Mouse (Mus musculus): ENCODE measurements around the gene Tbx10.

DNA sequence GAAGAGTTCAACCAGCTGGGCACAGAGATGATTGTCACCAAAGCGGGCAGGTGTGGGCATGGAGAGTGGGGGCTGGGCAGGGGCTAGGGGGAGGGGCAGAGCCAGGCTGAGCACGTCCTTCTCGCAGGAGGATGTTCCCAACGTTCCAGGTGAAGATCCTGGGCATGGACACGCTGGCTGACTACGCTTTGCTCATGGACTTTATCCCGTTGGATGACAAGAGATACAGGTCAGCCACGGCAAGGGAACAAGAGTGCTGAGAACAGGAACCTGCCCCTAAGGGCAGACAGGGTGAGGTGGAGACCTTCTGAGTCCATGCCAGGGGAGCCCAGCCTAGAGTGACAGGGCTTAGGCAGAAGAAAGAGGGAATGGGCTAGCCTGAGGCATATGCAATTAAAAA is 4.2 kb downstream of the Tbx10 start:
- no peak for TF ChIP-seq CTCF (IDR thresholded peaks at IDR 0.05 in 2 of 3, conservative IDR thresholded peaks at IDR 0.05 in 1 of 3; ENCODE audit: control insufficient read depth in 1 of 3, insufficient read depth in 1 of 3, low read depth in 2 of 3, low read length in 3 of 3, poor library complexity in 1 of 3, severe bottlenecking in 1 of 3)
- TF ChIP-seq MAX (IDR thresholded peaks at IDR 0.05; ENCODE audit: low read length), result no peak
- no peak for TF ChIP-seq HCFC1 (IDR thresholded peaks at IDR 0.05; ENCODE audit: low read depth, low read length)
- no peak for TF ChIP-seq MAFK (IDR thresholded peaks at IDR 0.05; ENCODE audit: borderline replicate concordance, low read depth, low read length)
- TF ChIP-seq RAD21 (IDR thresholded peaks at IDR 0.05; ENCODE audit: low read depth, low read length), result no peak
- no peak for TF ChIP-seq TAL1 (IDR thresholded peaks at IDR 0.05; ENCODE audit: low read length)
- TF ChIP-seq EP300 (IDR thresholded peaks at IDR 0.05; ENCODE audit: low read depth in 1 of 2, low read length in 2 of 2), result no peak
- TF ChIP-seq MYC (IDR thresholded peaks at IDR 0.05; ENCODE audit: low read depth, low read length), result no peak
- TF ChIP-seq POLR2A (IDR thresholded peaks at IDR 0.05; ENCODE audit: control insufficient read depth in 1 of 2, insufficient read depth in 1 of 2, low read depth in 1 of 2, low read length in 2 of 2, poor library complexity in 1 of 2), result no peak

Measured in MEL (cell line).